Mouse (Mus musculus) c-Kit-positive CD71-negative TER-119-negative erythroid progenitor cells, embryonic 14.5 days (primary cell): ENCODE measurements around the gene Npb.
A peak's percentile ranks its signal among the peaks of the same experiment; 100 is the strongest.

ENCODE experiments used
- DNase-seq: peaks from one replicate; pipeline ENCODE4 v3.0.0-alpha.2; 2013; ENCODE audit warnings: low read depth

Npb gene

GRCm38 (mm10) chr11:120632559-120633519 is 24.6 kb downstream of the Npb start:
- DNase-seq, result no peak

- DNase-seq, result peak; percentile 89
These were observed 25.5 kb downstream of the Npb start, which contains the start of gene Mafg for GRCm38 (mm10) chr11:120633520-120634343. TSS of gene Mafg (minus strand) at chr11:120633600.

GRCm38 (mm10) chr11:120634810-120635209 is 26.5 kb downstream of the Npb start:
- no peak for DNase-seq

GRCm38 (mm10) chr11:120641255-120641654 is 33.0 kb downstream of the Npb start:
- no peak for DNase-seq

- DNase-seq, result no peak
These were observed 33.6 kb downstream of the Npb start for GRCm38 (mm10) chr11:120641869-120642268.

GRCm38 (mm10) chr11:120642939-120643600 is 34.8 kb downstream of the Npb start:
- no peak for DNase-seq

- peak; percentile 86 for DNase-seq
These were observed 35.3 kb downstream of the Npb start, which contains the start of gene Pycr1 for GRCm38 (mm10) chr11:120643601-120643987. TSS of gene Pycr1 (minus strand) at chr11:120643769.

- no peak for DNase-seq
These were observed 39.0 kb downstream of the Npb start for GRCm38 (mm10) chr11:120647047-120647830.

GRCm38 (mm10) chr11:120648001-120648476 is 39.8 kb downstream of the Npb start, which contains the start of gene Myadml2:
TSS of gene Myadml2 (minus strand) at chr11:120648158.
- DNase-seq, result no peak

- DNase-seq, result no peak
These were observed 43.6 kb downstream of the Npb start for GRCm38 (mm10) chr11:120651872-120652271.

- no peak for DNase-seq
These were observed 46.5 kb downstream of the Npb start for GRCm38 (mm10) chr11:120654741-120655140.

- no peak for DNase-seq
These were observed 49.0 kb downstream of the Npb start for GRCm38 (mm10) chr11:120657301-120657700.
